Mouse (Mus musculus) bone marrow, adult 2 months (tissue): ENCODE data around the gene Rps4x. TPM values are rescaled to one million over a fixed set of nuclear protein-coding genes. Genes with fewer than 3 reads are reported as not detected.
A peak's percentile ranks its signal among the peaks of the same experiment; 100 is the strongest.

Experiments used
- H3K27ac ChIP-seq: fragments of 200-500 bp; 2 replicates; pipeline ENCODE4 v1.5.1; 2012; ENCODE audit warnings: low read depth, mild to moderate bottlenecking, control low read depth, inconsistent platforms, low read length; ENCODE audit not compliant: control insufficient read depth, poor library complexity, insufficient read depth
- H3K4me1 ChIP-seq: fragments of 200-500 bp; 2 replicates; pipeline ENCODE4 v1.6.1; 2011; ENCODE audit warnings: low read length; ENCODE audit not compliant: control insufficient read depth, insufficient read depth
- H3K4me3 ChIP-seq: fragments of 200-500 bp; replicated peaks from 2 replicates; pipeline ENCODE3; 2011; ENCODE audit warnings: mild to moderate bottlenecking, low read depth, low read length, control low read depth; ENCODE audit not compliant: control insufficient read depth
- CTCF ChIP-seq: fragments of 200-500 bp; IDR thresholded peaks from 2 replicates; pipeline ENCODE4 v1.5.1; 2011; ENCODE audit warnings: low read length, control low read depth; ENCODE audit not compliant: control insufficient read depth, insufficient read depth
- POLR2A ChIP-seq: fragments of 200-500 bp; IDR thresholded peaks from 2 replicates; pipeline ENCODE4 v1.6.1; 2011; ENCODE audit warnings: low read depth, mild to moderate bottlenecking, control low read depth, low read length, borderline replicate concordance; ENCODE audit not compliant: control insufficient read depth
- WGBS: fragments of 180-500 bp; shearing (Covaris S2); methylation state at CpG from one replicate; pipeline ENCODE4 v1.1.7; 2018; 5-methylcytosine and 5-hydroxymethylcytosine counted together
- polyA plus RNA-seq: library from polyadenylated mRNA; stranded (reverse); fragments of >200 nt; gene quantifications from 2 replicates; pipeline ENCODE4 v1.2.4, GENCODE M21; 2011; ENCODE audit warnings: low replicate concordance; ENCODE audit not compliant: missing spikeins, insufficient read depth, insufficient read length

The Rps4x gene
- polyA plus RNA-seq, 1 experiment: 1,371 TPM

- 57% methylated on average over 3 of the region's 3 CpGs for WGBS
- no peak overlapping the region for H3K4me3 ChIP-seq
- H3K4me1 ChIP-seq: no peaks in the 10 kb centered on the region
- no peak overlapping the region for H3K27ac ChIP-seq
- TF ChIP-seq CTCF (no peak), POLR2A (no peak)
These were observed 18.3 kb downstream of the Rps4x start for GRCm38 (mm10) chrX:102170900-102171299.

GRCm38 (mm10) chrX:102170135-102170534 is 19.1 kb downstream of the Rps4x start:
- 52% methylated on average over 3 of the region's 3 CpGs for WGBS
- H3K27ac ChIP-seq: no peak overlapping the region

GRCm38 (mm10) chrX:102169724-102170123 is 19.5 kb downstream of the Rps4x start:
- Histone ChIP-seq H3K4me1 (no peaks in the 10 kb centered on the region), H3K27ac (no peak overlapping the region), H3K4me3 (no peak overlapping the region)
- TF ChIP-seq CTCF: no peak
- TF ChIP-seq POLR2A: no peak
- WGBS: 81% methylated on average over 1 of the region's 1 CpGs

More at GRCm38 (mm10) chrX:102170135-102170534, 19.1 kb downstream of the Rps4x start:
- H3K4me1 ChIP-seq: no peaks in the 10 kb centered on the region
- no peak for TF ChIP-seq POLR2A
- TF ChIP-seq CTCF: no peak
- H3K4me3 ChIP-seq: no peak overlapping the region

GRCm38 (mm10) chrX:102166986-102167385 is 22.2 kb downstream of the Rps4x start:
- WGBS: 67% methylated on average over 6 of the region's 6 CpGs
- Histone ChIP-seq H3K4me1 (no peaks in the 10 kb centered on the region), H3K27ac (no peak overlapping the region), H3K4me3 (no peak overlapping the region)
- TF ChIP-seq CTCF (no peak), POLR2A (no peak)

GRCm38 (mm10) chrX:102166521-102166920 is 22.7 kb downstream of the Rps4x start:
- no peaks in the 10 kb centered on the region for H3K4me1 ChIP-seq
- no peak overlapping the region for H3K4me3 ChIP-seq
- WGBS: 86% methylated on average over 5 of the region's 5 CpGs
- H3K27ac ChIP-seq: no peak overlapping the region
- TF ChIP-seq CTCF (no peak), POLR2A (no peak)

GRCm38 (mm10) chrX:102163529-102163928 is 25.7 kb downstream of the Rps4x start:
- Histone ChIP-seq H3K4me1 (no peaks in the 10 kb centered on the region), H3K27ac (no peak overlapping the region), H3K4me3 (no peak overlapping the region)
- 77% methylated on average over 4 of the region's 4 CpGs for WGBS
- TF ChIP-seq CTCF (no peak), POLR2A (no peak)

GRCm38 (mm10) chrX:102163096-102163495 is 26.1 kb downstream of the Rps4x start:
- H3K27ac ChIP-seq: no peak overlapping the region
- H3K4me1 ChIP-seq: no peaks in the 10 kb centered on the region
- WGBS: 27% methylated on average over 2 of the region's 2 CpGs
- H3K4me3 ChIP-seq: no peak overlapping the region
- TF ChIP-seq POLR2A (no peak), CTCF (no peak)

GRCm38 (mm10) chrX:102160528-102160927 is 28.7 kb downstream of the Rps4x start:
- no peak for TF ChIP-seq POLR2A
- no peak for TF ChIP-seq CTCF
- Histone ChIP-seq H3K4me1 (no peaks in the 10 kb centered on the region; the same call in 1 of the 2 replicates), H3K27ac (no peak overlapping the region), H3K4me3 (no peak overlapping the region)
- WGBS: 70% methylated on average over 2 of the region's 2 CpGs

GRCm38 (mm10) chrX:102159778-102160177 is 29.4 kb downstream of the Rps4x start:
- H3K4me1 ChIP-seq: no peaks in the 10 kb centered on the region; the same call in 1 of the 2 replicates
- WGBS: 84% methylated on average over 2 of the region's 2 CpGs
- no peak overlapping the region for H3K4me3 ChIP-seq
- TF ChIP-seq CTCF (peak; percentile 37; the same call in 1 of the 2 replicates), POLR2A (no peak)
- no peak overlapping the region for H3K27ac ChIP-seq
